Mouse (Mus musculus) liver, embryonic 14.5 days (tissue): ENCODE measurements around the gene Papss1. TPM values are rescaled to one million over a fixed set of nuclear protein-coding genes. Genes with fewer than 3 reads are reported as not detected.

Source experiments
- ATAC-seq: fragments of 200-750 bp; cut with Nextera tagmentation; 2 replicates; pipeline ENCODE4 v1.8.0; 2017; ENCODE audit warnings: moderate number of reproducible peaks, mild to moderate bottlenecking, moderate library complexity; ENCODE audit not compliant: insufficient read depth
- DNase-seq, 3 experiments: peaks; one replicate each; pipeline ENCODE4 v3.0.0-alpha.2; 2012 to 2013; ENCODE audit warnings: low read depth in 3 of 3, low spot score in 3 of 3
- H3K27ac ChIP-seq: fragments of 300-500 bp; sonication (generic); 2 replicates; pipeline ENCODE4 v1.5.1; 2014; ENCODE audit warnings: moderate library complexity, mild to moderate bottlenecking, control low read depth, inconsistent platforms
- H3K27me3 ChIP-seq: fragments of 300-500 bp; sonication (generic); 2 replicates; pipeline ENCODE4 v1.6.1; 2014; ENCODE audit warnings: mild to moderate bottlenecking, low read length, moderate library complexity; ENCODE audit not compliant: control insufficient read depth, insufficient read depth
- H3K36me3 ChIP-seq: fragments of 300-500 bp; sonication (generic); replicated peaks from 2 replicates; pipeline ENCODE4 v1.6.1; 2014; ENCODE audit warnings: low read depth; ENCODE audit not compliant: control insufficient read depth, insufficient read depth
- H3K4me1 ChIP-seq, 2 experiments: fragments of 200-500 bp in 1 of 2; fragments of 300-500 bp in 1 of 2; sonication (generic) in 1 of 2; replicated peaks; 2 replicates each; pipeline ENCODE4 v1.6.1; 2012 to 2014; ENCODE audit warnings: antibody characterized with exemption in 1 of 2, inconsistent platforms in 1 of 2, low read length in 1 of 2; ENCODE audit not compliant: control insufficient read depth in 2 of 2, insufficient read depth in 2 of 2
- H3K4me2 ChIP-seq: fragments of 300-500 bp; sonication (generic); 2 replicates; pipeline ENCODE4 v1.6.1; 2014; ENCODE audit warnings: low read depth, mild to moderate bottlenecking, control low read depth, moderate library complexity
- H3K4me3 ChIP-seq, 2 experiments: fragments of 200-500 bp in 1 of 2; fragments of 300-500 bp in 1 of 2; sonication (generic) in 1 of 2; 2 replicates each; pipeline ENCODE4 v1.5.1; 2012 to 2014; ENCODE audit warnings: low read depth in 2 of 2, low read length in 2 of 2, mild to moderate bottlenecking in 2 of 2, control low read depth in 1 of 2, inconsistent platforms in 1 of 2, moderate library complexity in 1 of 2; ENCODE audit not compliant: insufficient read depth in 1 of 2
- H3K9ac ChIP-seq: fragments of 300-500 bp; sonication (generic); replicated peaks from 2 replicates; pipeline ENCODE4 v1.6.1; 2014; ENCODE audit warnings: mild to moderate bottlenecking, control low read depth, moderate library complexity
- H3K9me3 ChIP-seq: fragments of 300-500 bp; sonication (generic); 2 replicates; pipeline ENCODE4 v1.6.1; 2016; ENCODE audit warnings: low read length, mixed read lengths; ENCODE audit not compliant: control insufficient read depth
- CTCF ChIP-seq: IDR thresholded peaks from 2 replicates; pipeline ENCODE4 v1.5.1; 2016; ENCODE audit warnings: antibody characterized with exemption, low read depth, control low read depth
- EP300 ChIP-seq: IDR thresholded peaks from 2 replicates; pipeline ENCODE4 v1.6.1; 2016; ENCODE audit warnings: antibody characterized with exemption, low read depth
- WGBS: fragments of 180-500 bp; shearing (Covaris S2); extraction: QIAGEN DNeasy Blood & Tissue Kit; methylation state at CpG from one replicate; pipeline ENCODE4 v1.1.7; 2014; ENCODE audit not compliant: insufficient replicate concordance; 5-methylcytosine and 5-hydroxymethylcytosine counted together
- polyA plus RNA-seq, 2 experiments: library from polyadenylated mRNA; depleted of rRNA in 1 of 2; stranded (reverse) in 1 of 2; unstranded in 1 of 2; fragments of >200 nt; fragmentation: Nextera tagmentation in 1 of 2; extraction: Ambion mirVana in 1 of 2; gene quantifications; 2 replicates each; pipeline versions ENCODE4 v1.2.1 to v1.2.3; 2012 to 2014

Papss1 gene
- polyA plus RNA-seq, 2 experiments: 6.5 to 8.2 TPM

DNA sequence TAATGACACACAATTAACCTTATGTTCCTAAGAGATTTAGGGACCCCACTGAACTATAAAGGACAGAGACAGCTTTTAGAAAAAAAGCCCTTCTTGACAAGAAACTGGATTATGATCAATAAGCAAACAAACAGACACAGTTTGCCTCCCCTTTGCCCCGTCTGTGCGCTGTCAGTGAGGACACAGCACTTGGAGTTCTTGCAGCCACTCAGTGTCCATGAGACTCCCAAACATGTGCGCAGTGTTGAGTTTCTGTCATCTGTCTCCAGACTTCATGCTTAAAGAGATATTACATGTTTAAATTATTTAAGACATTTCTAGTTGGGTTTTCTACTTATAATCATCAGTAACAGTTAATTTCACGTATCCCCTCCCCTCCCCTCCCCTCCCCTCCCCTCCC lies 45.1 kb downstream of the Papss1 start:
- Histone ChIP-seq H3K4me1 (no peaks in the 10 kb centered on the region), H3K9ac (no peak overlapping the region), H3K36me3 (no peaks in the 10 kb centered on the region), H3K4me2 (no peak overlapping the region), H3K4me3 (no peak overlapping the region), H3K27ac (no peak overlapping the region), H3K9me3 (no peaks in the 10 kb centered on the region), H3K27me3 (no peaks in the 10 kb centered on the region)
- TF ChIP-seq CTCF: no peak
- no peak for TF ChIP-seq EP300
- DNase-seq (no peak), ATAC-seq (no peak)
- WGBS: 63% methylated on average over 4 of the region's 4 CpGs

DNA sequence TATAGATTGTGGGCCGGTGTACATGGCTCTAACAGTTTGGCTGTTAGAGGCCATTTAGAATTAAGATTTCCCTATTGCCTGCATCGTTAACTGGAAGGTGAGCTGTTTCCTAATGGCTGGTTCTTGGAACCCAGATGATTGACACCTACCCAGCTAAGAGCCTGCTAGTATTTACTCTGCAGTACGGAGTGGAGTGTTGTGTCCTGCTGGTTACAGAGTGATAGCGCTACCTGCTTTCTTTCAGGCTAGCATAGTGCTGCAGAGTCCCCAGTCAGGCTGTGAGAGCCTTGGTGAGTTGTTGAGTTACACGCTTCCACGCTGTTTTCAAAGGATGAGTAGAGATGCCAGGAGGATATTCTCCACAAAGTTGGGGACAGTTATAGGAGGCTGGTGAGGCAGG lies 46.0 kb downstream of the Papss1 start:
- Histone ChIP-seq H3K27me3 (no peaks in the 10 kb centered on the region), H3K4me2 (no peak overlapping the region), H3K36me3 (no peaks in the 10 kb centered on the region), H3K4me1 (no peaks in the 10 kb centered on the region), H3K4me3 (no peak overlapping the region), H3K9ac (no peak overlapping the region), H3K27ac (no peak overlapping the region), H3K9me3 (no peaks in the 10 kb centered on the region)
- TF ChIP-seq EP300 (no peak), CTCF (no peak)
- ATAC-seq (no peak), DNase-seq (no peak)
- 69% methylated on average over 6 of the region's 6 CpGs for WGBS

DNA sequence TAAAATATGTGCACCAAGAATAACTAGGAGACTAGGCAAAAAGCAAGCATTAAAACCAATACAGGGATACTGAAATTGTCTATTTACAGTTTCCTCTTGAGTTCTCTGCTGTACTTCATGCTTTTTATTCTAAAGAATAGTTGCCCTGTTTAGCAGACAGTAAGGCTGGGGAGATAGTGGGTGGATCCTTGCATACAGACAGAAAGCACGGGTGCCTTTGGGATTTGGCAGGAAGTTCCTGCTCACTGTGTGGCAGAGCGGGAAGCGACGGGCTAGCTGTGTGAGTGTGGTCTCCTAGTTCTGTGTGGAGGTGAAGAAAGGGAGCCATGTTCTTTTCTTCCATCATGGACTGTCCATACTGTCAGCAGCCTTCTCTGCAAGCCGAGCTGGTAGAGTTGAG lies 48.3 kb downstream of the Papss1 start:
- TF ChIP-seq CTCF (no peak), EP300 (no peak)
- no peak for DNase-seq
- Histone ChIP-seq H3K9ac (no peak overlapping the region), H3K4me2 (no peak overlapping the region), H3K9me3 (no peaks in the 10 kb centered on the region), H3K4me3 (no peak overlapping the region), H3K36me3 (no peaks in the 10 kb centered on the region), H3K27me3 (no peaks in the 10 kb centered on the region), H3K27ac (no peak overlapping the region), H3K4me1 (no peaks in the 10 kb centered on the region)
- no peak for ATAC-seq
- WGBS: 73% methylated on average over 5 of the region's 5 CpGs

DNA sequence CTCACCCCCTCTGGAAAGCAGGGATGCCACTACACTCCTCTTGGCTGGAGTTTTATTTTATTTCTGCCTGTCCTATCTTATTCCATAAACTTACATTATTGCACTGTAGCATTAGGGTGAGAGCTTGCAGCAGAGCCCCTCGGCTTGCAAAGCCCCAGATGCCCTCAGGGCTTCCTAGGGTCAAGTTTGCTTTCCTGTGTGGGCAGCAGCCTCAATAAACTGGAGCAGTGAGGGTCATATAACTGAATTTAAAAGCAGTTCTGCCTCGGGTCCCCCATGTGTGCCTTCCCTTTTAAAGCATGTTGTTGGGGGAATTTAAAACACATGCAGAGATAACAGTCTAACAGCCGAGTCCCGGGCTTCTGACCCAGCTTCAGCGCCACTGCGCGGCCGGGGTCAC lies 49.5 kb downstream of the Papss1 start:
- Histone ChIP-seq H3K4me1 (no peaks in the 10 kb centered on the region), H3K36me3 (no peaks in the 10 kb centered on the region), H3K27me3 (no peaks in the 10 kb centered on the region), H3K4me3 (no peak overlapping the region), H3K9ac (no peak overlapping the region), H3K27ac (no peak overlapping the region), H3K4me2 (no peak overlapping the region), H3K9me3 (no peaks in the 10 kb centered on the region)
- TF ChIP-seq EP300 (no peak), CTCF (no peak)
- ATAC-seq (no peak), DNase-seq (no peak)
- WGBS: 80% methylated on average over 8 of the region's 8 CpGs

DNA sequence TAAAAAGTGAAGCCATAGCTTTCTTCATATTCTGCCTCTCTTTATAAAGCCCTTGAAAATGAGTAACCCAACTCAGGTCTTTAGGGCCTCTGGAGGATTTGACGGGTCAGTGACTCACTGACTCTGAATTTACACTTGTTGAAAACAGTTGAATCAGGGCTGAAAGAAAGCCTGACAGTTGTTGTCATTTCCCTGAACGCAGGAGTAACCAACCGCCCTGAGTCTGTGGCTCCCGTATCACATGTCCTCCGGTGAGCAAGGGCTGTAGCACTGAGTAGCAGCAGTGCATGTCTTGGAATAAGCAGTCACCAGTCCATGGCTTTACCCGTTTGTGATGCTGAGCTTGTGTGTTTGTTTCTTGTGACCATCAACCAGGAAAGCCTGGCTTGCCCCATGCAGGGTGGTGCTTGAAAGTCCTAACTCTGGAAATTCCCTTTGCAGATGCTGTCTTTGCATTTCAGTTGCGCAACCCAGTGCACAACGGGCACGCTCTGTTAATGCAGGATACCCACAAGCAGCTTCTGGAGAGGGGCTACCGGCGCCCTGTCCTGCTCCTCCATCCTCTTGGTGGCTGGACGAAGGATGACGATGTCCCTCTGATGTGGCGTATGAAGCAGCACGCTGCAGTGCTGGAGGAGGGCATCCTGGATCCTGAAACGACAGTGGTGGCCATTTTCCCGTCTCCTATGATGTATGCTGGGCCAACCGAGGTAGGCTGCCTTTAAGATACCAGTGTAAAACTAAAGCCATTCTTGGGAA lies 54.2 kb downstream of the Papss1 start:
- H3K9ac ChIP-seq: no peak overlapping the region
- ATAC-seq (no peak), DNase-seq (no peak)
- H3K27me3 ChIP-seq: no peaks in the 10 kb centered on the region
- H3K27ac ChIP-seq: no peak overlapping the region
- H3K4me1 ChIP-seq: no peaks in the 10 kb centered on the region
- 81% methylated on average over 18 of the region's 18 CpGs for WGBS
- TF ChIP-seq CTCF: no peak
- no peak for TF ChIP-seq EP300
- no peaks in the 10 kb centered on the region for H3K36me3 ChIP-seq
- H3K4me3 ChIP-seq: no peak overlapping the region
- H3K4me2 ChIP-seq: no peak overlapping the region
- no peaks in the 10 kb centered on the region for H3K9me3 ChIP-seq
